Mouse (Mus musculus) layer of hippocampus, adult 8-10 months (tissue): ENCODE results near the gene Gstt3. TPM values are rescaled to one million over a fixed set of nuclear protein-coding genes. Genes with fewer than 3 reads are reported as not detected.
A peak's percentile ranks its signal among the peaks of the same experiment; 100 is the strongest.

Experiments used
- DNase-seq, 2 experiments: peaks; one replicate each; pipeline ENCODE4 v3.0.0; 2022; ENCODE audit warnings: low spot score in 2 of 2
- total RNA-seq, 4 experiments: library from RNA; stranded (reverse); gene quantifications; 2 replicates each; pipeline ENCODE4 v1.2.4; 2022

Gene Gstt3
- 1 to 10 TPM; 2.0 to 7.7 (median 4.3) TPM for total RNA-seq

DNA sequence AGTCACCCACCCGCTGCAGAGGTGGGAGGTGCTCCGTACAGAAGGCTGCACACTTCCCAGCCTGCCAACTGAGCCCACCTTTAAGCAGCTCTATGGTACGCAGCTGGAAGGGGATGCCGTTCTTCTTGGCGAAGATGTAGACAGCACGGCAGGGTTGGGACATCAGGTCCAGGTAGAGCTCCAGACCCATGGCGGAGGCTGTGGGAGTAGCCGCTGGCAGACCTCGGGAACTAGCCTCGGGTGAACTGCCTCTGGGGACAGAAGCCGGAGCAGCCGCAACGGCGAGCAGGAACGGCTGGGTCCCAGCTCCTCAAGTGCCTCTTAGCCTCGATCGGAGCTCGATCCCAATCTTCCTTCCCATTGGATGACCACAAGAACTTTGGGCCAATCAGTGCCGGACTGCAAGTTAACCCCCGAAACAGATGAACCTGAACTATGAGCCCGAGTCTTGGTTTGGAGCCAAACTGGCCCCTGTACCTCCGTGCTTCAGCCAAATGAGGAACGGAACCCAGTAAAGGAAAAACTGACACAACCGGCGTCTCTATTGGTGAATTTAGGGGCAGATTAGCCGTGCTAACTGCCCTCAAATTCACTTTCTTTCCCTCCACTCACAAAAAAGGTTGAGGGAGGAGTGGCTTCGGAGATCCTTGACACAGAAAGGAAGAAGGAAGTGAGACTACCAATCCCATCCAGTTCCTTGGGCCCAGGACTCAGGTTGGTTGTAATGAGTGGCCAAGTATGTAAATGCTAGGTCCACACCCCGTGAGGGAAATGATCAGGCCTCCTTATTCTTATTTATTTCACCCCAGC lies at the start of gene Gstt3, which contains the start of gene Gm20441:
TSS of gene Gstt3 (minus strand) at position 646 of the 810 bp plus-strand sequence.
TSS of gene Gm20441 (minus strand) at position 186 of the 810 bp plus-strand sequence.
- no peak for DNase-seq

- DNase-seq = no peak
Measured at GRCm38 (mm10) chr10:75830275-75830670, 49.1 kb upstream of the Gstt3 start.

- DNase-seq = no peak
Measured at GRCm38 (mm10) chr10:75829529-75830274, 48.5 kb upstream of the Gstt3 start.

DNA sequence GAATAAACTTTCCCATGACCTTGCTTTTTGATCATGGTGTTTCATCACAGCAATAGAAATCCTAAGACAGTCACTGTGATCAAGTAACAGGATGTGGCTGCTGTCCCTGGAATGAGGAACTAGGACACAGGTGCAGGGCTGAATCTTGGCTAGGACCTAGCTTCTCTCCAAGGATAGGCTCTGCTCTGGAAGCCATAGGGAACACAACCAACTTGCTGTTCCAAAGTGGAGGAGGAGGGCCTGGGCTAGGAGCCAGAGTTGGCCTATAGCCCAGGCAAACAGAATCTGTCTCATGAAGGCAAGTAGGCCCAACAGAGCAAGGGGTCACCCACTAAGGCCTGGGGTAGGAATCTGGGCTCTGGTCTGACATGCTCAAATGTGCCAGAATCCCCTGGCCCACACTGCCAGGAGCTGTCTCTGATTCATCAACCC lies 47.3 kb upstream of the Gstt3 start:
- DNase-seq = peak; percentile 48 to 62

DNA sequence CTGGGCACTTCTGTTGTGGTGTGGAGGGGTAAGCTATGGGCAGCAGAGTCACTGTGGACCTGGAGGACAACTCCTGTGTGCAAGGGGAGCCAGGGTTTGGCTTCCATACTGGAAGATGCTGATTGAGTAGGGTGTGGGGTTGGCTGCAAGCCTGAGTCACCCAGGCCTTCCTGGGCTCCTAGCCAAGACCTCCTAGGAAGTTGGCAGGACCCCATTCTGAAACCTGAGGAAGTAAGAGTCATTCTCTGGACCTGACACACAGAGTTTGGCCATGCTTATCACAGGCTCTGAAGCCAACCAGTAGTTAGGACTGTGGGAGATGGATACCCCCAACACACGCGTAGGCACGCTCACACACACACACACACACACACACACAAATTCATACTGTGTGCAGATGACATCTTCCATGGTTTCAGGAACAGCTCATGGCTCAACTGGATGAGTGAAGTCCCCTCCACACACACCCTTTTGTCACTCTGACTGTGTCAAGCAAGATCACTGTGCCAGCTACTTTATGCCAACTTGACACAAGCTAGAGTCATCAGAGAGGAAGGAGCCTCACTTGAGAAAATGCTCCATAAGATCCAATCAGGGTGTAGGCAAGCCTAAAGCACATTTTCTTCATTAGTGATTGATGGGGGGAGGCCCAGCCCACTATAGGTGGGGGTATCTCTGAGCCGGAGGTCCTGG lies 46.6 kb upstream of the Gstt3 start:
- peak in 1 of 2 experiments; percentile 13 for DNase-seq

DNA sequence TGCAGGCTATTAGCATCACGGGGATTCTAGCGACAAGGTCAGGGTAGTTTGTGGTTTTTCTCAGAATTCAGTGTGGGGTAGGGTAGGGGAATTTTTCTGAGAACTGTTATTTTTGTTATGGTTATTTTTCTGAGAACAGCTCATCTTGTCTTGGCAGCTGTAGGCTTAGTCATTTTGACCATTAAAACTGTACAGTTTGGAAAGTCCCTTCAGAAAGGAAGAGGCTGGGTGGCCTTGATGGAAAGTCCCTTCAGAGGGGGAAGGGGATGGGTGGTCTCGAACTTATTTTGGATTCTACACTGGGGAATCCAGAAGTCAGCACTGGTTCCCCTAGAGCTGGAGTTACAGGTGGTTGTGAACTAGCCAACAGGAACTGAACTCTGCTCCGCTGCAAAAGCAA lies 43.3 kb upstream of the Gstt3 start:
- no peak for DNase-seq

GRCm38 (mm10) chr10:75823782-75824181 lies 42.6 kb upstream of the Gstt3 start:
- no peak for DNase-seq

DNA sequence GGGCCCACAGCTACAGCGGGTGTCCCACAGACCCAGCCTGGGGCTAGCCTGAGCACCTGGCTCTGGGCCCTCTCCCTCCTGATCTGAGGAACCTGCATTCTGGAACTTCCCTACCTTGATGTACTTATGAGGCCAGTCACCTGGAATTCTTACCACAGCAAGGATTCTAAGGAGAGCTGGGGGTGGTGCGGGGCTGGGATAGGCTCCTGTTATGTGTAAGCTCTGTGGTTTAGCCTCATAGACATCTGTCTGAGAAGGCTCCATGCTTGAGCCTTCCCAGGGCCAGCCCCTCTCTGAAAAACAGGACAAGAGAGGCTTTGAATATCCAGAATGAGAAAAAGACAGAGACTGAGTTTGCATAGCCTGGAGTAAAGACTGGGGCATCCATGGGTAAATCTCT lies 41.2 kb upstream of the Gstt3 start, which contains the start of gene Gstt4:
TSS of gene Gstt4 (minus strand) at position 101 of the 400 bp plus-strand sequence.
- DNase-seq = no peak

- no peak for DNase-seq
Measured at GRCm38 (mm10) chr10:75819882-75820281, 38.7 kb upstream of the Gstt3 start.

DNA sequence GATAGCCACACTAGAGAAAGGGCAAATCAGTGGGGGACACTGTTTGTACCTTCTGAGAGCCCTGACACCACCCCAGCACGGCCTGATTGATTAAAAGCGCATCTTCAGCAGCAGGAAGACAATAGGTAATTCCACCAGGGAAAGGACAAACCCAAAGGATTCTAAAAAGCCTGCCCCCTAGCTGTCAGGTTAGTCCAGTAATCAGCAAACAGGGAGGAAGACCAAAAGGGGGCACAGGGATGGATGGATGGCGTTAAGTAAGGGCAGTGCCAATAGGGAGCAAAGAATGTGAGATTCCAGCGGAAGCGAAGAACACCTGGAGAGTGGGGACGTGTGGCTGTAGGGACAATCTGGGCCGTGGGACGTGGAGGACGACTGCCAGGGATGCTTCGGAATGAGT lies 37.4 kb upstream of the Gstt3 start:
- DNase-seq = no peak

- DNase-seq = no peak
Measured at GRCm38 (mm10) chr10:75804217-75804616, 23.0 kb upstream of the Gstt3 start.

- DNase-seq = peak in 1 of 2 experiments; percentile 23
Measured at GRCm38 (mm10) chr10:75798176-75798696, 17.0 kb upstream of the Gstt3 start, which contains the start of gene Gstt1. TSS of gene Gstt1 (minus strand) at chr10:75798584.

GRCm38 (mm10) chr10:75797619-75798175 lies 16.5 kb upstream of the Gstt3 start:
- peak in 1 of 2 experiments; percentile 34 for DNase-seq

- no peak for DNase-seq
Measured at GRCm38 (mm10) chr10:75796731-75797516, 15.7 kb upstream of the Gstt3 start.

- no peak for DNase-seq
Measured at GRCm38 (mm10) chr10:75794880-75795279, 13.7 kb upstream of the Gstt3 start.

DNA sequence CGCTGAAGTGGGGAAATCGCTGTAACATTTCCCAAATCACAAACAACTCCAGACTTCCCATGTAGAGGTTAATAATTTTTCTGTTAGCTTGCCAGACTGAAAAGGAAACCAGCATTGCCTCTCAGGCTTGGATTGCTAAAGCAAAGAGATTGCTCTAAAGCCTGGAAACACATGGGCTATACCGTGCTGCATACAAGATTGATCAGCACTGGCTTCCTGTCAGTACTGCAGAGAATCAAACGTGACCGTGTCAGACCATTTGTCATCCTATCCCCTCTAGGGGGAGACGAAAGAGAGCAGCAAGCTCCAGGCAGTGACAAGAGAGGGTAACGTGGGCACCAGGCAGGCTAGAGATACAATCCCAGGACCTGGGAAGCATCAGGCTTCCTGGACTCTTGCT lies 9.6 kb upstream of the Gstt3 start:
- DNase-seq = no peak

DNA sequence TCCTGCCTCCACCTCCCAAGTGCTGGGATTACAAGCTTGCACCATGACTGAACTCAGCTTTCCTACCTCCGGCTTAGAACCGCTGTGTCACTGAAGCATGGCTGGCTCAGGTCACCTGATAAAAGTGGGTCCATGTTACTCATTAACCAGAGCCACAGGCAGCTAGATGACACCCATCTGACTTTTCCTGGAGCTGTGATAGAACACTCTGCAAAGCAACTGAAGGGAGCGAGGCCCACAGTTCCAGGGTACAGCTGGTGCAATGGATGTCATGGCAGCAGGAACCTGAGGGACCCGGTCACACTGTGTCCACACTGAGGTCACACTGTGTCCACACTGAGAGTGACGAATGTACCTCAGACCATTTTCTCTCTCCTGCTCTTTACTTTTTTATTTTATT lies 8.6 kb upstream of the Gstt3 start:
- DNase-seq = no peak

GRCm38 (mm10) chr10:75789081-75789735 lies 8.0 kb upstream of the Gstt3 start:
- DNase-seq = no peak

DNA sequence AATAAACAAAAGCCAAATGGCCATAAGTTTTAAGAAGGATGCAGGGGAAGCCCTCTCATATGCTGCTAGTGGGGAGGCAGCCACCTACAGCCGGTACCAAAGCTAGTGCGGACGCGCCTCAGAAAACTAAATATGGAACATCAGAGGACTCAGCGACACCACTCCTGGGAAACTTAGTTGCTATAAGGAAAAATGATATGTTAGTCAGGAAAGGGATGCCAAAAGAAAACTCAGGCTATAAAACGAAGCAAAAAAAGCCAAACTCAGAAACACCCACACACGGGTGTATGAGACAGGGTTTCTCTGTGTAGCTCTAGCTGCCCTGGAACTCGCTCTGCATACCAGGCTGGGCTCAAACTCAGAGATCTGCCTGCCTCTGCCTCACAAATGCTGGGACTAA lies 7.1 kb upstream of the Gstt3 start:
- DNase-seq = no peak

- DNase-seq = no peak
Measured at GRCm38 (mm10) chr10:75785442-75785841, 4.2 kb upstream of the Gstt3 start.
